Mouse (Mus musculus) c-Kit-positive CD71-negative TER-119-negative erythroid progenitor cells, embryonic 14.5 days (primary cell): ENCODE measurements around the gene Ubald2.
"Not testable (repeated sequence)": the region's sequence is repeated elsewhere in the genome, so short reads cannot be mapped to it uniquely, and the experiment has no call there.

Experiments
- DNase-seq: peaks from one replicate; pipeline ENCODE4 v3.0.0-alpha.2; 2013; ENCODE audit warnings: low read depth

The Ubald2 gene

DNA sequence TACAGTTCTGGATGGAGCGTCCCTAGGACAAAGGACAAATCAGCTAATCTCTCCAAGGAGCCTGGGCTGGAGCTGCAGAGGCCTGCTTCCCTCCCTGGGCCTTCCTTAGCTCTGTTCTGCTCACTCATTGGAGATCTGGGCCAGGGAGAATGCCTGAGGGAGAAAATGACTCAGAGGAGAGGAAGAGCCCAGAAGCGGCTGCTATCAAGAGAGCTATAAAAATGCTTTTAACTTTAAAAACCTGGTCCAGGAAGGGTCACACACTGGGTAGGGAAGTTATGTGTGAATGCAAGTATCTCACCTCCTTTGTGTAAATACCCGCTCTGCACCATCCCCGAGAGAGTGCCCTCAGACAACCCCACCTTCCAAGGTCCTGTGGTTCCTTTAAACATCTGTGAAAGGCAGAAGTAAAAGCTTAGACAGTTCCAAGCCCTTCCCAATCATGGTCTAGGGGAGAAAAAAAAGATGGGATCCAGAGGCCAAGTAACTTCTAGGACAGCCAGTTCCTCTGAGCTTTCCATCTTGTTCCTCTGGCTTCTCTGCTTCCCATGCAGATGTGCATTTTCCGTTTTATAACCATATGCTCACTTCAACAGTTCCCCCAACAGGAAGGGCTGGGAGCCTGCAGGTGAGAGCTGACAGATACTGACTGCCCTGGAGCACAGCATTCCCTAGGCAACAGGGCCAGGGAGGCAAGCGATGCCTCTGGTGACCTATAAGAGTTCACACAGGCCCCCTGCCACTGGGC, 17.5 kb upstream of the Ubald2 start:
- DNase-seq: no peak

DNA sequence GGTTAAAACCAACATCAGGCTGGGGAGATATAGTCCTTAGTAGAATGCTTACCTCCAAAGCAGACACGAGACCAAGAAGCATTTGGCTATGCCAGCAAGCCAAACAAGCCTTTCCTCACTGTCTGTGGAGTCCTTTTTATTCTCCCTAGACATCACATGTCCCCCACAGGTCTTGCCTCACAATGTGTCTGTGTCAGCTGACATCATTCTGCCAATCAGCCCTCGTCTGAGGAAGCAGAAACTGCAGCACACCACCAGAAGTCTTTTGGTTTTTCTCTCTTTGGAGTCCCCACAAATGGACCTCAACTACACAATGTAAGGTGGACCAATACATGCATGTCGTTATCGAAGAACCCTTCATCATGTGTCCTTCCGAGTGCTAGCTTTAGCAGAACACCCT, 16.8 kb upstream of the Ubald2 start:
- no peak for DNase-seq

DNA sequence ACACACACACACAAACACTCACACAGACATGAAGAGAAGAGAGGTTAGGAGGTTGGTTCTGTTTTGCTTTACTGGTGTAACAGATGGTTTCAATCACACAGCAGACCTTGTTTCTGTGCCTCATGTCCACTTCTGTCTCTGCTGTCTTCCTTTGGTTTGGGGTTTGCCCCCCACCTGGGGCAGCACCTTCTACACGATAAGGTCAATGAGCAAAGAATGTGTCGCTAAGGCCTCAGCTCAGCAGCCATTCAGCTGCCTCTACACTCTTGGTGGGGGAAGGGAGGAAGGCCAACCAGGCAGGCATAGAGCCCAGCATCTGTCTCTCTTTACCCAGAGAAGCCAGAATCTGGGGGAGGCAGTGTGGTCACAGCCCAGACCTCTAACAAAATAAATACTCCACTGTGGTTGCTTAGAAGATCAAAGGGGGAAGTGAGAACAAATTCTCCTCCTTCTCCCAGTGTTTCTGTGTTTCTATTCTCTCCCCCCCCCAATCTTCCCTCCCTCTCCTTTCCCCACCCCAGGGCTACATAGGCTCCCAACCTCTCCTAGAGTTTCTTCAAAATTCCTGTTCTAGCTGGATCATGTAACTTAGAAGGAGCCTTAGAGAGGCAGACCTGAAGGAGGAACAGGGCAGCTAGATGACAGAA, 15.6 kb upstream of the Ubald2 start:
- no peak for DNase-seq

DNA sequence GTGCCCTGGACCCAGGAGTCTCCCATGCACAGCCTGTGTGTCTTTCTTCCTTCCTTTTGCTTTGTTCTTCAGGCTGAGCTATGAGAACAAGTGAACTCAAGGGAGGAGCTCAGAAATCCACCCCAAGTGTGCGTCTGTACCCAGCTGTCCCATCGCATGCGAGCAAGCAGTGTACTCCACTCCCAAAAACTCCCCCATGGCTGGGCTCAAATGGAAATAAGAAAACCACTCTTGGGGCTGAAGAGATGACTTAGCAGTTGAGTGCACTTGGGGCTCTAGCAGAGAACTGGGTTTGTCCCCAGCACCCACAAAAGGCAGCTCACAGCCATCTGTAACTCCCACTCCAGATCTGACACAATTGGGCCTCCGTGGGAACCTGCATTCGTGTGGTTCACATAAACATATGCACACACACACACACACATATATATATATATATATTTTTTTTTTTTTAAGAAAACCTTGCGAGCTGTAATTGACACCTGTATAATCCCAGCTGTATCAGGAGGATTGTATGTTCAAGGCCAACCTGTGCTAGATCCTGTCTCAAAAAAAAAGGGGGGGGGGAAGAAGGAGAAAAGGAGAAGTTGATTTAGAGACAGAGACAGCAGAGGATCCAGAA, 14.9 kb upstream of the Ubald2 start:
- DNase-seq: no peak

DNA sequence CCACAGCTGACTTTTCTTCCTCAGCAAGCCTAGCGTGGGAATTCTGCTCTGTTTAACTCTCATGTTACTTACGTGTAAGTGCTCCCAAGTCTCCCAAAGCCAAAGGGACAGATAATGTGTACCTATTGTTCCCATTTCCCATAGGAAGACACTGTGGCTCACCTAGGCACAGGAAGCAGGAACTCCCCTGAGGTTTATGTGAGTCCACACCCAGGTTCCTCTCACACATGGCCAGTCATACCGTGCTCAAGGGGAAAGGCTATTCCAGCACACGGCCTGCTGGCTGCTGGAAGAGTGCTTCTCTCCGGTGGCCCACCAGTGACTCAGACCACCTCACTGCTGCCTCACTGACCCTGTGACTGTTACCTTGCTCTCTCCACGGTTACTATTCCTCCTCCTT, 12.8 kb upstream of the Ubald2 start:
- no peak for DNase-seq

DNA sequence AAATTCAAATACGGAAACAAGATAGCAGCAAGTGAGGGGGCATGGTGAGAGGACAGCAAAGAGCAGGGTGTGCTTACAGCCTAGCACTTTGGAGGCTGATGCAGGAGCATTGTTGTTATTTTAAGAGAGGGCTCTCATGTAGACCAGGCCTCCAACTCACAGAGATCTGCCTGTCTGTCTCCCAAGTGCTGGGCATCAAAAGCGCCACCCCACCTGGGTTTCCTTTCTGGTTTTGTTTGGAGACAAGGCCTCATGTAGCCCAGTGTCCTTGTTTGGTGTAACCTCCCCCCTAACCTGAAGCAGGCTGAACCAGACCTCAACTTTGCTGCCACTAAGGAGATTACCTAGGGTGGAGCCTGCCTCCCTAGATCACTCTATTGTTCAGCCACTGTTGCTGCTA, 11.3 kb upstream of the Ubald2 start:
- DNase-seq: no peak

DNA sequence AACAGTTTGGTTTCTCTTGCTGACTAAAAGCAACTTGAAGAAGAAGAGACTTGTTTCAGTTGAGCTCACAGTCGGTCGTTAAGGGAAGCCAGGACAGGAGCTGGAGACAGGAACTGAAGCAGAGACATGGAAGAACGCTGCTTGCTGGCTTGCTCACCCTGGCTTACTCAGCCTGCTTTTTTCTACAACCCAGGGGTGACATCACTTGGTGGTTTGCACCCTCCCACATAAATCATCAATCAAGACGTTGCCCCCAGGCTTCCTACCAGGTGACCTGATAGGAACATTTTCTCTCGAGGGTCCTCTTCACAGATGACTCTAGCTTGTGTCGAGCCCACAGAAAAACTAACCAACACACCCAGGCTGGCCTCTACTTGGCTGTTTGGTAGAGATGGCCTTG, 10.7 kb upstream of the Ubald2 start:
- DNase-seq: no peak

DNA sequence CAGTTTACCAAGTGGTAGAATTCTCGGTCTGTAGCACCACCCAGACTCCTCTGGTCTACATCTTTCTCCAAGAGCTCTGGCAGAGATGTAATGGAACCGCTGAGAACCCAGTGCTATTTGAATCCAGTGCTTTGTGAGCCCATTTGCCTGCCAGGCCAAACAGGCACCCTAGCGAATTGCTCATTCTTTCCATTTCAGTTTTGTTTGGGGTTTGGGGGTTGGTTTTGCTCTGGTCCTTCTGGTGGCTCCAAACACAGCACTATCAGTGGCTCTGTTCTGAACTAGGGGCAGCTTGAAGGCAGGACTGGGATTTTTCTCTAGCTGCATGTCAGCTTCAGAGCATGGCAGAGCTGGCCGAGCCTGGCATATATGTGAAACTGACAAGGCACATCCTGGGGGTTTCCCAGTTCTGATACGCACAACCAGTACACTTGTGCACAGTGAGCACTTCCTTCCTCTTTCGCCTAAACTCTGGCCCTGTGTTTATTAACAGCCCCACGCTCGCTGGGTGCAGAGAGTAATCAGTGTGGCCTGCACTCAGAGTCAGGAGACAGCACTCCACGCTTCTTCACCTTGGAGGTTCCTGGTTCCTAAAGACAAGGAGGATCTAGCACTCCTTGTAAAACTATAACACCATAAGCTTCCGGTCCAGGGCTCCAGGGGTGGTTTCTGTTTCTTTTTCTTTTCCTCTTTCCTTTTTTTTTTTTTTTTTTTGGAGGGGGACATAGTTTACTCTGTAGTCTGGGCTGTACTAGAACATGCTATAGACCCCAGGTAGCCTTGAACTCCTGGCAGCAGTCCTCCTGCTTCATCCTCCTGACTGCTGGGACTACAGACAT, 9.9 kb upstream of the Ubald2 start:
- DNase-seq: peak; percentile 62

DNA sequence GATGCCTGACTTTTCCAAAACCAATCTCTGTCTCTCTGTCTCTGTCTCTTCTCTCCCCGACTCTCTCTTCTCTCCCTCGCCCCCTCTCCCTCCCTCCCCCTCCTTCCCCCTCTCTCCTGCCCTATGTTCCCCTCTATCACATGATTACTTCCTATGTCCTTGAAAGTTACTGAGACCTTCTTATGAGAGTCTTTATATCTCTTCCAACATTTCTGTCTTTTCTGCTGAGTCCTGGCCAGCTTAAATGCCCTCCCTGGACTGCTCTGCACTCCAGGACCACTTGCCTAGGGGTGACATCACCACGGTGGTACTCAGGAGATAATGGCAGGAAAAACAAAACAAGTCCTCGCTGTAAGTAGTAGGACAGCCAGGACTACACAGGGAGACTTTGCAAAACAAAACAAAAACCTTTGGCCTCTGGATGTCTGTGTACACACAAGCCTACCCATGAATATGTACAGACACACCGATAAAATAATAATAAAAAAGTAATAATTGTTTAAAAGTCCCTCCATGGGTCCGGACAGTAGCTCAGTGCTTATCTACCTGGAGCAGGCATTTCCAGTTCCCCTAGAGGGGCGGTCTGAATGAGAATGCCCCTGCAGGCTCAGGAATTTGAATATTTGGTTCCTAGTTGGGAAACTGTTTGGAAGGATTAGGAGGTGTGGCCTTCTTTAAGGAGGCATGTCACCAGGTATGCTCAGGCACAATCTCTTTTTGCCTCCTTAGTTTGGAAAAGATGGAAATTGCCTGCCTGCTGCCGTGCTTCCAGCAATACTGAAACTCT, 9.1 kb upstream of the Ubald2 start:
- DNase-seq: no peak

DNA sequence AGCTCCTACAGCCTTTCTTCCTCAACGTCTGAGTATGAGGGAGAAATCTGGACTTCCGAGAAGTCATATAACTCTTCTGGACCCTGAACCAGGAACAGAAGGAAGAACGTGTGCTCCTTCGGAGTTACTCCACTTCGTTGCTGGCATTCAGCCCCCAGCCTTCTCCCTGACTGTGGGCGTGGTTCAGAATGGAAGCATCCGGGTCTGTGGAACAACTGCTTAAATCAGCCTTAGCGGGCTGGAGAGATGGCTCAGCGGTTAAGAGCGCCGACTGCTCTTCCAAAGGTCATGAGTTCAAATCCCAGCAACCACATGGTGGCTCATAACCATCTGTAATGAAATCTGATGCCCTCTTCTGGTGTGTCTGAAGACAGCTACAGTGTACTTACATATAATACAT, 7.6 kb upstream of the Ubald2 start:
- not testable (repeated sequence) for DNase-seq

DNA sequence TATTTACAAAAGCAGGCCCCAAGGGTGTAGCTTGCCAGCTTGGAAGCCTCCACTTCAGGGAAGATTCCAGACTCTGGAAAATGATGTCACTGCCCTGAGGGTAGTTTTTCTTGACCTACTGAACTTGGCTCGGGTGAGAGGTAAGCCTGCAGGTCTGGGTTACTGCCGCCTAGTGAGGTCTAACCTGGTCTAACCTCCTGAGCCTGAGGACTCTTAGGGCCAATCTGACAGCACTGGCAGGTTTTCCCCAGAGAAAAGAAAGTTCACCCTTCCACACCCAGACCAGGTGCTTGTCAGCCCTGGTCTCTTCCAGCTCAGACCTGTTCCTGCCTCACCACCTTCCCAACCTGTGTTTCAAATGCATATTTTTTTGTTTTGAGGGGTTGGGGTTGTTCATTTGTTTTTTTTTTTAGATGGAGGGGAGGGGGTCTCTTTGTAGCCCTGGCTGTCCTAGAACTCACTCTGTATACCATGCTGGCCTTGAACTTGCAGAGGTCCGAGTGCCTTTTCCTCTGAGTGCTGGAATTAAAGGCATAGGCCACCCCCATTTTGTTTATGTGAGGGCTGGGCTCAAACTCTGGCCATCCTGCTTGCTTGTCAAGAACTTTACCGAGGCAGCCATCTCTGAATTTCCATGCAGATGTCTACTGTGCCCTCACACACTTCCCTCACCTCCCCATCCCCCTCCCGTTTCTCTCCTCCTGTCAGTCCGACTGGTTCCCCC, 6.9 kb upstream of the Ubald2 start:
- no peak for DNase-seq

DNA sequence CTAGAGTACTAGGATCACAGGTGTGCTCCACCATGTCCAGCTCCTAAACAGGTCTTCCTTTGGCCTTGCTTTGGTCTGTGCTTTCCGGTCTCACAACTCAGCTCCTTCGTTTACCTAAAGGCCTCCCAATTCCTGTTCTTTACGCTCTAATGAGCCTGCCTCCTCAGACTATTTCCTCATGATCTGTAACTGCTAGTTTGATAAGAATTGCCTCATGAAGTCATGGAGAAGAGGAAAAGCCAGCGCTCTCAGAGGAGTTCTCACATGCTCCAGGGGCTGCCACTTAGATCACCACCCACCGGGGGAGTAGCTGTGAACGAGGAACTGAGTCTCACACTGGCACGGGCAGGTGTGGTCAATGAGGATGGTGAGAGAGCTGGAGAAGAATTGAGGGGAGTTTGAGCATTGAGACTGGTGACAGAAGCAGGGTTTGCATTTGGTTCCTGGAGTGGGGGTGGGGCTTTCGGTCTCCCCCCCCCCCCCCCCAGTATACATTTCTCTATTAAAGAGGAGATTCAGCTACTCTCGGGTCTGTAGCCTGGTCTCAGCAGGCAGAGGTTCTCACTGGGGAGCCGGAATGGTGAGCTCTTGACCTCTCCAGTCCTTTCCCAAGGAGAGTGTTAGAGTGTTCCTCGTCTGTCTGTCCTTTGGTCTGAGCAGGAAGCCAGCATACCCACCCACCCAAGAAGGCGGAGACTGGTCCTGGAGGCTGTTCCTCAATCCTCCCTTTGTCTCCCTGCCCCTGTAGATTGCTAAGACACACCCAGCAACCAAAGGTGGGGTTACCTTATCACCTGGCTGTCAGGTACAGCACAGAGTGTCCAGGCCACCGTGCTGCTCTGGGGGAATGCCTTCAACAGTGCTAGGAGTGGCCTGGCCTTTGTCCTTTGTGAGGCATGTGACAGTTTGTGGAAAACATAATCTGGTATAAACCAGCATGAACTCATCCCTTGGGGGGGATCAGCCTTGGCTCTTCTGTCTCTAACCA, 4.7 kb upstream of the Ubald2 start:
- DNase-seq: no peak

DNA sequence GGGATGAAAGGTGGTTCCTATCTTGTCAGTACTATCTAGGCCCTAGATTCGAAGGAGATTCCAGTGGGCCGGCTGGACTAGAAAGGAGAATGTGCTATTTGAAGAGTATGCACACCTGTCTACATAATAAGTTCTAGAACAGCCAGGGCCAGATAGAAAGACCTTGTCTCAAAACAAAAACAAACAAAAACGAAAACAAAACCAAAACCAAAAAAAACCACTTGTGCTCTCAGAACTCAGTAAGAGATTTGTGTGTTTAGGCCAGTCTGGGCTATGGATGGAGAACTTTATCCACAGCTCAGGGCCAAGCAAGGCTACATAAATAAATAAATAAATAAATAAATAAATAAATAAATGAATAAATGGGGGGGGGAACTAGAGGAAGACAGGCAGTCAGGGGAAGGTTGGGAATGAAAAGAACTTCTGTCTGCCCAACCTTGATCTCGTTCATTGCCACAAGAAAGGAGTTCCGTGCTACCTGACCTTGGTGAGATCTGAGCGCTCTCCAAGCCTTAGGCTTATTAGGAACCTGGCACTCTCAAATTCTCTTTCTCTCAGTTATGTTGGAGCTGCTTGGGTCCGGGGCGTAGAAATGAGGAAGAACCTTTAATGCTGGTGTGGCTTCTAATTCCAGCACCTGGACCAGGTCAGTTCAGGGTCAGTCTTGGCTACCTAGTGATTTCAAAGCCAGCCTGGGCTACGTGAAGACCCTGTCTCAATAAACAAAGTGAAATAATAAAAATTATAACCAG, 3.9 kb upstream of the Ubald2 start:
- no peak for DNase-seq

DNA sequence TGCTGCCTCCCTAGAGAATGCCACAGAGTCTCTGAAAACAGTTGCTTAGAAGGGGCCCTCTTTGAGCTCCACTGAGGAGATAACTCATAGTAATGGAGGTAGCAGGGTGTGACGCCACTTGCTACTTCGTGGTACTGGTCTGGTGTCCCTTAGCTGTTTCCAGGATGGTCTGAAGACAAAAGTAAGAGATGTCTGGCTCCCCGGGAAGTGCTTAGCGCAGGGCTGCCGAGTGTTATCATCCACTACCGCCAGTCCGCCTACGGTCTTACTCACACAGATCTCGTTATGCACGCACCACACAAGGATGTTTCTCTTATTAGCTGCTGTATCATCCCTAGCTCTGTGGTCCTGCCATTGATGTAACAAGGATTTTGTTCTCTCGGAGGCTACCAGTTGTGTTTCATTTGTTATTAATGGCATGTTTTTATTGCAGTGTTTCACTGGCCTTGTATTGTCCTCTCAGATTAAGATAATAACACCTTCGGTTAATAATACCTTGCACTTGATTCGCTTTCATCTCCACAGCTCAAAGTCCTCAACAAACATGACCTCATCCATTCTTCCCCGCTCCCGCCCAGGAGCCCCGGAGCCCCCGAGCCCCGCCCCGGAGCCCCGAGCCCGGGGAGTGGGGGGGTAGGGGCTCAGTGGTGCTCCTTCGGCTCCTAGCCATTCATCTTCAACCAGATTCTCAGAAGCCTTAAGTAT, 3.0 kb upstream of the Ubald2 start:
- no peak for DNase-seq

DNA sequence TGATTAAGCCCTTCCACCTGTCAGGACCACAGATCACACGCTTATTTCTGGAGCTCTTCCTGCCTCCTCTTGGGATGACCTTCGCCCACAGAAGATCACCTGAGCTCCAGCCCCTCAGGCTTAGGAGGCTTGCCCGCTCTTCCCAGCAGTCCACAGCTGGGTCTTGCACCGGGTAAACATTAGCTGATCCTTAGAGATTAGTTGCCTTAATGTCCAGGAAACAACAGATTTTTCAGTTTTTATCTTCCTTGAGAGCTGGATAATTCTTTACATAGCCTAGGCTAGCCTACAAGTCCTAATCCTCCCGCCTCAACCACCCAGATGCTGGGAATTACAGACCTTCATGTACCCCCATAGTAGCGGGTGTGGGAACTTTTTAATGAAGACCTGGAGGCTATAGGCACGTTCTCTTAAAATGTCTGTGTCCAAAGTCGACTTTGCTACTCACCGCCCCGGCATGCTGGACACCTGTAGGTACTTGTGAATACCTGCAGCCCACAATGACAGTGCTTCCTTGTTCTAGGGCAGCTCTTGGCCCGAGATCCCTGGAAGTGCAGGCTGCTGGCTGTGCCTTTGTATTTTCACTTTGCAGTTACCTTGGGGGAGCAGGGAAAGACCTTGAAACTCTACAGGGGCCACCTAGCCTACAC, 2.3 kb upstream of the Ubald2 start:
- no peak for DNase-seq

DNA sequence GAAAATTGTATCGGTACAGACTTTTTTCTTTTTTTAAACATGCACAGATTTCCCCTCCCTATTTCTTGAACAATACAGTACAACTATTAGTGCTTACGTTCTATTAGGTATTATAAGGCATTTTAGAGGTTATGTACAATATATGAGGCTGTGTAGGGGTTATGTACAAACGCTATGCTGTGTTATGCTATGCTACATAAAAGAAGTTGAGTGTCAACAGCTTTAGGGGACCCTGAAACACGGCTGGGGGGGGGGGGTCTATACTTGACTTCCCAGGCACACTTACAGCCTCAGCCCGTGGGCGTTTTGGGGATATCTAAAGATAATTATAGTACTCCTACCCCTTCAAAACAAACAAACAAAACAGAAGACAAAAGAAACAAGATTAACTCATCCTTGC, 1.8 kb upstream of the Ubald2 start:
- no peak for DNase-seq

DNA sequence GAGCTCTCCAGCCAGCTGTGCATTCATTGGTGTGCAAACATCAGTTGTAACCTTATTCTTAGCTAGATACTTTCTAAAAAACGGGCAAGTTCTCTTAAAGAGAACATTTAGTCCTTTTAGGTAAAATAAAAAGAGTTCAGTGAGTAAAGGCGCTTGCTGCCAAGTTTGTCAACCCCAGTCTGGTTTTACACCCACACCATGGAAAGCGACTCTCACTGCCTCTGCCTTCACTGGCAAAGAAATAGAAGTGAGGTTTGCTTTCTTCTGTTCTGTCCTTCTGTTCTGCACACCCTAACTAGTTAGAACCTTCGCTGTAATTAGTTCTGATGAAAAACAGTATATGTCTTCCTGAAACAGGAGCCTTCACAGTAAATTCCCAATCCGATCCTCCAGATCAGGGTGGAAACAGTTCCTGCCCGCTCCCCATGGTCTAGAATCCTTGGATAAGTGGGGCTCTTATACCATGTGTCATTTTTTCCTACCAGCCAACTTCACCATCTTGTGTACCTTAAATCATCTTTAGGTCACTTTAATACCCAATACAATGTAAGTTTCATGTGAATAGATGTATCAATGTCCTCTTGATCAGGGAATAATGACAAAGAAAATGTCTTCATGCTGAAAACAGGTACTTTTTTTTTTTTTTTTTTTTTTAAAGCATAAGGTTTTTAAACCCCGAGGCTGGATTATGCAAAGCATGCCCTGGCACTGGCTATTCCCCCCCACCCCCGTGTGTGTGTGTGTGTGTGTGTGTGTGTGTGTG, 1.1 kb upstream of the Ubald2 start:
- DNase-seq: no peak
